Mouse (Mus musculus) midbrain, embryonic 13.5 days (tissue): ENCODE measurements at regions not wholly inside any gene's neighbourhood (a gene's known extent, or its start where the extent isn't known, plus 50 kb on each side); places are given as distances from the start of the nearest gene placed in this dataset.

Experiments
- ATAC-seq: fragments of 200-750 bp; cut with Nextera tagmentation; 2 replicates; pipeline ENCODE4 v1.8.0; 2017; ENCODE audit warnings: mild to moderate bottlenecking, moderate TSS enrichment, moderate library complexity
- H3K27ac ChIP-seq: fragments of 300-500 bp; sonication (generic); 2 replicates; pipeline ENCODE4 v1.5.1; 2015; ENCODE audit warnings: inconsistent platforms, mild to moderate bottlenecking, moderate library complexity
- H3K27me3 ChIP-seq: fragments of 300-500 bp; sonication (generic); 2 replicates; pipeline ENCODE4 v1.6.1; 2015; ENCODE audit warnings: mild to moderate bottlenecking, inconsistent platforms
- H3K36me3 ChIP-seq: fragments of 300-500 bp; sonication (generic); 2 replicates; pipeline ENCODE4 v1.6.1; 2015; ENCODE audit warnings: mild to moderate bottlenecking, inconsistent platforms
- H3K4me1 ChIP-seq: fragments of 300-500 bp; sonication (generic); replicated peaks from 2 replicates; pipeline ENCODE4 v1.6.1; 2015; ENCODE audit warnings: inconsistent platforms
- H3K4me2 ChIP-seq: fragments of 300-500 bp; sonication (generic); replicated peaks from 2 replicates; pipeline ENCODE4 v1.6.1; 2015; ENCODE audit warnings: moderate library complexity, mild to moderate bottlenecking, inconsistent platforms
- H3K4me3 ChIP-seq: fragments of 300-500 bp; sonication (generic); replicated peaks from 2 replicates; pipeline ENCODE4 v1.5.1; 2015; ENCODE audit warnings: mild to moderate bottlenecking, inconsistent platforms
- H3K9ac ChIP-seq: fragments of 300-500 bp; sonication (generic); replicated peaks from 2 replicates; pipeline ENCODE4 v1.6.1; 2015; ENCODE audit warnings: mild to moderate bottlenecking, inconsistent platforms
- H3K9me3 ChIP-seq: fragments of 300-500 bp; sonication (generic); 2 replicates; pipeline ENCODE4 v1.6.1; 2016; ENCODE audit warnings: mild to moderate bottlenecking, inconsistent platforms
- WGBS: fragments of 180-500 bp; shearing (Covaris S2); methylation state at CpG from one replicate; pipeline ENCODE4 v1.1.7; 2015; 5-methylcytosine and 5-hydroxymethylcytosine counted together

GRCm38 (mm10) chr12:25417336-25417735 is 320.4 kb upstream of the Id2 start:
- H3K36me3 ChIP-seq: no peaks in the 10 kb centered on the region
- H3K4me2 ChIP-seq: no peak overlapping the region
- H3K4me3 ChIP-seq: no peak overlapping the region
- 0 out of 2 replicates have a peak, but pooled peaks cover 4% of the 10 kb centered on the region for H3K9me3 ChIP-seq
- H3K4me1 ChIP-seq: peaks cover 14% of the 10 kb centered on the region
- H3K9ac ChIP-seq: no peak overlapping the region
- H3K27ac ChIP-seq: no peak overlapping the region
- H3K27me3 ChIP-seq: no peaks in the 10 kb centered on the region
- no peak for ATAC-seq
- WGBS: 86% methylated on average over 4 of the region's 4 CpGs

- Histone ChIP-seq H3K27ac (no peak overlapping the region), H3K4me2 (no peak overlapping the region), H3K4me1 (peaks cover 14% of the 10 kb centered on the region), H3K9me3 (0 out of 2 replicates have a peak, but pooled peaks cover 5% of the 10 kb centered on the region), H3K9ac (no peak overlapping the region), H3K27me3 (no peaks in the 10 kb centered on the region), H3K4me3 (no peak overlapping the region), H3K36me3 (no peaks in the 10 kb centered on the region)
- ATAC-seq: no peak
- 56% methylated on average over 3 of the region's 3 CpGs for WGBS
Measured at GRCm38 (mm10) chr12:25416571-25416970, 319.6 kb upstream of the Id2 start.

- H3K27me3 ChIP-seq: no peaks in the 10 kb centered on the region
- H3K9me3 ChIP-seq: 0 out of 2 replicates have a peak, but pooled peaks cover 5% of the 10 kb centered on the region
- no peak overlapping the region for H3K9ac ChIP-seq
- 25% methylated on average over 3 of the region's 3 CpGs for WGBS
- ATAC-seq: no peak
- no peak overlapping the region for H3K27ac ChIP-seq
- H3K4me2 ChIP-seq: no peak overlapping the region
- no peaks in the 10 kb centered on the region for H3K36me3 ChIP-seq
- H3K4me3 ChIP-seq: no peak overlapping the region
- H3K4me1 ChIP-seq: peaks cover 14% of the 10 kb centered on the region
Measured at GRCm38 (mm10) chr12:25415641-25416040, 318.7 kb upstream of the Id2 start.

GRCm38 (mm10) chr12:25415232-25415631 is 318.3 kb upstream of the Id2 start:
- Histone ChIP-seq H3K9me3 (0 out of 2 replicates have a peak, but pooled peaks cover 5% of the 10 kb centered on the region), H3K36me3 (no peaks in the 10 kb centered on the region), H3K4me1 (peaks cover 14% of the 10 kb centered on the region), H3K27ac (no peak overlapping the region), H3K27me3 (no peaks in the 10 kb centered on the region), H3K4me2 (no peak overlapping the region), H3K9ac (no peak overlapping the region), H3K4me3 (no peak overlapping the region)
- 31% methylated on average over 2 of the region's 2 CpGs for WGBS
- no peak for ATAC-seq

- no peak overlapping the region for H3K27ac ChIP-seq
- H3K36me3 ChIP-seq: no peaks in the 10 kb centered on the region
- ATAC-seq: no peak
- H3K4me2 ChIP-seq: no peak overlapping the region
- WGBS: 95% methylated on average over 2 of the region's 2 CpGs
- peaks cover 6% of the 10 kb centered on the region; the same call in 1 of the 2 replicates for H3K9me3 ChIP-seq
- H3K27me3 ChIP-seq: no peaks in the 10 kb centered on the region
- no peak overlapping the region for H3K9ac ChIP-seq
- no peaks in the 10 kb centered on the region for H3K4me1 ChIP-seq
- H3K4me3 ChIP-seq: no peak overlapping the region
Measured at GRCm38 (mm10) chr12:25407301-25407700, 310.4 kb upstream of the Id2 start.

GRCm38 (mm10) chr12:25400326-25400725 is 303.4 kb upstream of the Id2 start:
- Histone ChIP-seq H3K27ac (no peak overlapping the region), H3K4me2 (no peak overlapping the region), H3K4me1 (no peaks in the 10 kb centered on the region), H3K9ac (no peak overlapping the region), H3K36me3 (no peaks in the 10 kb centered on the region), H3K4me3 (no peak overlapping the region), H3K27me3 (no peaks in the 10 kb centered on the region), H3K9me3 (no peaks in the 10 kb centered on the region)
- WGBS: 89% methylated on average over 5 of the region's 5 CpGs
- ATAC-seq: no peak

- no peaks in the 10 kb centered on the region for H3K27me3 ChIP-seq
- ATAC-seq: no peak
- H3K9ac ChIP-seq: no peak overlapping the region
- H3K4me1 ChIP-seq: no peaks in the 10 kb centered on the region
- WGBS: 83% methylated on average over 3 of the region's 3 CpGs
- H3K9me3 ChIP-seq: no peaks in the 10 kb centered on the region
- no peaks in the 10 kb centered on the region for H3K36me3 ChIP-seq
- H3K27ac ChIP-seq: no peak overlapping the region
- H3K4me2 ChIP-seq: no peak overlapping the region
- H3K4me3 ChIP-seq: no peak overlapping the region
Measured at GRCm38 (mm10) chr12:25398726-25399125, 301.8 kb upstream of the Id2 start.

GRCm38 (mm10) chr12:25394326-25394725 is 297.4 kb upstream of the Id2 start:
- no peak overlapping the region for H3K9ac ChIP-seq
- no peak overlapping the region for H3K4me2 ChIP-seq
- H3K4me1 ChIP-seq: no peaks in the 10 kb centered on the region
- no peak for ATAC-seq
- WGBS: 97% methylated on average over 3 of the region's 3 CpGs
- no peaks in the 10 kb centered on the region for H3K27me3 ChIP-seq
- no peaks in the 10 kb centered on the region for H3K36me3 ChIP-seq
- no peak overlapping the region for H3K4me3 ChIP-seq
- H3K27ac ChIP-seq: no peak overlapping the region
- H3K9me3 ChIP-seq: no peaks in the 10 kb centered on the region

GRCm38 (mm10) chr12:25393501-25393900 is 296.6 kb upstream of the Id2 start:
- Histone ChIP-seq H3K9ac (no peak overlapping the region), H3K36me3 (no peaks in the 10 kb centered on the region), H3K27me3 (no peaks in the 10 kb centered on the region), H3K4me2 (no peak overlapping the region), H3K4me1 (no peaks in the 10 kb centered on the region), H3K27ac (no peak overlapping the region), H3K9me3 (no peaks in the 10 kb centered on the region), H3K4me3 (no peak overlapping the region)
- 76% methylated on average over 4 of the region's 4 CpGs for WGBS
- no peak for ATAC-seq

- Histone ChIP-seq H3K9ac (no peak overlapping the region), H3K27me3 (no peaks in the 10 kb centered on the region), H3K4me3 (no peak overlapping the region), H3K36me3 (no peaks in the 10 kb centered on the region), H3K27ac (no peak overlapping the region), H3K4me2 (no peak overlapping the region), H3K9me3 (no peaks in the 10 kb centered on the region), H3K4me1 (no peaks in the 10 kb centered on the region)
- ATAC-seq: no peak
- WGBS: 83% methylated on average over 5 of the region's 5 CpGs
Measured at GRCm38 (mm10) chr12:25389202-25389601, 292.3 kb upstream of the Id2 start.

- 69% methylated on average over 5 of the region's 5 CpGs for WGBS
- Histone ChIP-seq H3K4me2 (no peak overlapping the region), H3K4me1 (no peaks in the 10 kb centered on the region), H3K9ac (no peak overlapping the region), H3K27ac (no peak overlapping the region), H3K36me3 (no peaks in the 10 kb centered on the region), H3K27me3 (no peaks in the 10 kb centered on the region), H3K9me3 (no peaks in the 10 kb centered on the region), H3K4me3 (no peak overlapping the region)
- ATAC-seq: no peak
Measured at GRCm38 (mm10) chr12:25387791-25388280, 290.9 kb upstream of the Id2 start.

- H3K9me3 ChIP-seq: no peaks in the 10 kb centered on the region
- H3K36me3 ChIP-seq: no peaks in the 10 kb centered on the region
- H3K4me3 ChIP-seq: no peak overlapping the region
- H3K4me1 ChIP-seq: peaks cover 12% of the 10 kb centered on the region
- H3K27ac ChIP-seq: no peak overlapping the region
- ATAC-seq: no peak
- 76% methylated on average over 6 of the region's 6 CpGs for WGBS
- H3K9ac ChIP-seq: no peak overlapping the region
- H3K4me2 ChIP-seq: no peak overlapping the region
- H3K27me3 ChIP-seq: no peaks in the 10 kb centered on the region
Measured at GRCm38 (mm10) chr12:25382961-25383360, 286.0 kb upstream of the Id2 start.

- 92% methylated on average over 2 of the region's 2 CpGs for WGBS
- H3K36me3 ChIP-seq: no peaks in the 10 kb centered on the region
- H3K9ac ChIP-seq: no peak overlapping the region
- no peaks in the 10 kb centered on the region for H3K9me3 ChIP-seq
- no peak overlapping the region for H3K27ac ChIP-seq
- H3K4me3 ChIP-seq: no peak overlapping the region
- no peak for ATAC-seq
- no peak overlapping the region for H3K4me2 ChIP-seq
- no peaks in the 10 kb centered on the region for H3K27me3 ChIP-seq
- H3K4me1 ChIP-seq: peaks cover 13% of the 10 kb centered on the region
Measured at GRCm38 (mm10) chr12:25382475-25382874, 285.5 kb upstream of the Id2 start.
